ENCODE assay signal across 13 mouse cellular contexts in genomic region chr13:44085621-44086510, GRCm38 (mm10).
A peak's percentile ranks its signal among the peaks of the same experiment; 100 is the strongest.
DNase-seq lines count a peak whose midpoint lies in the region; ATAC-seq and TF ChIP-seq lines count a peak whose summit lies in the region.
"Had no signal": no experiment of that assay in that cellular context is flagged by ENCODE, and none has a peak within 500 bp of the region (broad histone marks: within the 10 kb centered on the region; RNA-seq: fewer than 3 reads in every experiment).

No protein-coding gene starts in this region.

- H3K9me3 ChIP-seq in heart, embryonic 11.5 days (replicated peaks; ENCODE audit: control insufficient read depth, low read length), result no peaks in the 10 kb centered on the region
- H3K9me3 ChIP-seq in lung, embryonic 15.5 days, result no peaks in the 10 kb centered on the region

- no peak for DNase-seq in heart, postnatal 10 days
- DNase-seq in 3T3-L1 (ENCODE audit: low read depth, low spot score), result peak; percentile 36
- DNase-seq in adrenal gland, adult 2 months, result peak; percentile 70
- no peak for DNase-seq in layer of hippocampus, adult 18-20 months (ENCODE audit: low spot score in 2 of 2)
- no peak for DNase-seq in thymus, postnatal 14 days
- DNase-seq in cerebellum, adult 2 months, result no peak
- DNase-seq: cerebellum, adult 11 months had no signal

- no peak for TF ChIP-seq CTCF in cerebellum, adult 2 months (IDR thresholded peaks at IDR 0.05; ENCODE audit: borderline replicate concordance, insufficient read depth, low read depth, low read length)

- no peak overlapping the region for H3K4me2 ChIP-seq in heart, embryonic 11.5 days
- H3K4me2 ChIP-seq in lung, embryonic 15.5 days, result no peak overlapping the region

- intact Hi-C loops in heart, postnatal 10 days (cut with DNase I), result no loop called here

- TF ChIP-seq POLR2A in cerebellum, adult 2 months (IDR thresholded peaks at IDR 0.05; ENCODE audit: borderline replicate concordance, insufficient read depth, low read length), result no peak

- H3K9ac ChIP-seq in heart, embryonic 11.5 days (ENCODE audit: low read depth, low read length), result no peak overlapping the region
- H3K9ac ChIP-seq in lung, embryonic 15.5 days, result no peak overlapping the region
- H3K9ac ChIP-seq: forebrain, postnatal 0 days; liver, embryonic 14.5 days had no signal

- no peak for ATAC-seq in heart, embryonic 11.5 days (replicated peaks; ENCODE audit: insufficient number of reproducible peaks, low FRiP score, low TSS enrichment)
- peak; percentile 84 for ATAC-seq in lung, embryonic 15.5 days (ENCODE audit: borderline replicate concordance, extremely low read depth, low FRiP score, low TSS enrichment)
- ATAC-seq: forebrain, postnatal 0 days; midbrain, embryonic 16.5 days had no signal

- H3K4me1 ChIP-seq in heart, embryonic 11.5 days (ENCODE audit: control insufficient read depth, insufficient read depth, low read length), result peaks cover 9% of the 10 kb centered on the region; the same call in 1 of the 2 replicates
- peaks cover 21% of the 10 kb centered on the region for H3K4me1 ChIP-seq in lung, embryonic 15.5 days
- H3K4me1 ChIP-seq in cerebellum, adult 2 months (ENCODE audit: control insufficient read depth, insufficient read depth, low read length), result peaks cover 8% of the 10 kb centered on the region

- peak overlapping the region; percentile 37 for H3K27ac ChIP-seq in heart, embryonic 11.5 days (ENCODE audit: low read depth, low read length)
- H3K27ac ChIP-seq in lung, embryonic 15.5 days, result peak overlapping the region; percentile 37
- no peak overlapping the region for H3K27ac ChIP-seq in cerebellum, adult 2 months (ENCODE audit: insufficient read depth, low read length)
- H3K27ac ChIP-seq: left cerebral cortex, adult 2 months; liver, embryonic 14.5 days had no signal

- 50% methylated on average over 10 of the region's 10 CpGs for WGBS in heart, embryonic 11.5 days (ENCODE audit: insufficient replicate concordance)
- WGBS in lung, embryonic 15.5 days, result 48% methylated on average over 10 of the region's 10 CpGs
- WGBS in cerebellum, adult 2 months, result 66% methylated on average over 10 of the region's 10 CpGs

- H3K27me3 ChIP-seq in heart, embryonic 11.5 days (ENCODE audit: control insufficient read depth, insufficient read depth, low read length), result no peaks in the 10 kb centered on the region
- H3K27me3 ChIP-seq in lung, embryonic 15.5 days, result no peaks in the 10 kb centered on the region
- no peaks in the 10 kb centered on the region for H3K27me3 ChIP-seq in cerebellum, adult 2 months (ENCODE audit: control insufficient read depth, insufficient read depth, low read length)

- H3K36me3 ChIP-seq in heart, embryonic 11.5 days (ENCODE audit: control insufficient read depth, insufficient read depth, low read length), result no peaks in the 10 kb centered on the region
- no peaks in the 10 kb centered on the region for H3K36me3 ChIP-seq in lung, embryonic 15.5 days

- H3K4me3 ChIP-seq in heart, embryonic 11.5 days (ENCODE audit: low read depth, low read length), result no peak overlapping the region
- H3K4me3 ChIP-seq in lung, embryonic 15.5 days, result no peak overlapping the region
- no peak overlapping the region for H3K4me3 ChIP-seq in cerebellum, adult 2 months (replicated peaks; ENCODE audit: insufficient read depth, low read depth, low read length)
- H3K4me3 ChIP-seq: left cerebral cortex, adult 2 months had no signal

Comparison
In these comparisons a context has a peak if more than half of its experiments do, and no peak if none do; other contexts are left out.
1. DNase-seq: peak in 3T3-L1 (single experiment) and adrenal gland, adult 2 months (single experiment); none in heart, postnatal 10 days (0 of 2), layer of hippocampus, adult 18-20 months (0 of 2), thymus, postnatal 14 days (single experiment) and cerebellum, adult 2 months (0 of 2).